Mouse (Mus musculus) midbrain, embryonic 13.5 days (tissue): ENCODE data around the gene Brd2. TPM values are rescaled to one million over a fixed set of nuclear protein-coding genes. Genes with fewer than 3 reads are reported as not detected.
"Not testable (repeated sequence)": the region's sequence is repeated elsewhere in the genome, so short reads cannot be mapped to it uniquely, and the experiment has no call there.

Experiments used
- ATAC-seq: fragments of 200-750 bp; cut with Nextera tagmentation; 2 replicates; pipeline ENCODE4 v1.8.0; 2017; ENCODE audit warnings: mild to moderate bottlenecking, moderate TSS enrichment, moderate library complexity
- H3K27ac ChIP-seq: fragments of 300-500 bp; sonication (generic); 2 replicates; pipeline ENCODE4 v1.5.1; 2015; ENCODE audit warnings: inconsistent platforms, mild to moderate bottlenecking, moderate library complexity
- H3K27me3 ChIP-seq: fragments of 300-500 bp; sonication (generic); 2 replicates; pipeline ENCODE4 v1.6.1; 2015; ENCODE audit warnings: mild to moderate bottlenecking, inconsistent platforms
- H3K36me3 ChIP-seq: fragments of 300-500 bp; sonication (generic); 2 replicates; pipeline ENCODE4 v1.6.1; 2015; ENCODE audit warnings: mild to moderate bottlenecking, inconsistent platforms
- H3K4me1 ChIP-seq: fragments of 300-500 bp; sonication (generic); replicated peaks from 2 replicates; pipeline ENCODE4 v1.6.1; 2015; ENCODE audit warnings: inconsistent platforms
- H3K4me2 ChIP-seq: fragments of 300-500 bp; sonication (generic); replicated peaks from 2 replicates; pipeline ENCODE4 v1.6.1; 2015; ENCODE audit warnings: moderate library complexity, mild to moderate bottlenecking, inconsistent platforms
- H3K4me3 ChIP-seq: fragments of 300-500 bp; sonication (generic); replicated peaks from 2 replicates; pipeline ENCODE4 v1.5.1; 2015; ENCODE audit warnings: mild to moderate bottlenecking, inconsistent platforms
- H3K9ac ChIP-seq: fragments of 300-500 bp; sonication (generic); replicated peaks from 2 replicates; pipeline ENCODE4 v1.6.1; 2015; ENCODE audit warnings: mild to moderate bottlenecking, inconsistent platforms
- H3K9me3 ChIP-seq: fragments of 300-500 bp; sonication (generic); 2 replicates; pipeline ENCODE4 v1.6.1; 2016; ENCODE audit warnings: mild to moderate bottlenecking, inconsistent platforms
- WGBS: fragments of 180-500 bp; shearing (Covaris S2); methylation state at CpG from one replicate; pipeline ENCODE4 v1.1.7; 2015; 5-methylcytosine and 5-hydroxymethylcytosine counted together
- polyA plus RNA-seq: library from polyadenylated mRNA; unstranded; fragments of >200 nt; fragmentation: Nextera tagmentation; extraction: Ambion mirVana; gene quantifications from 2 replicates; pipeline ENCODE4 v1.2.1, GENCODE M21; 2015

Gene Brd2
- polyA plus RNA-seq = 128 and 147 TPM in 2 replicates

DNA sequence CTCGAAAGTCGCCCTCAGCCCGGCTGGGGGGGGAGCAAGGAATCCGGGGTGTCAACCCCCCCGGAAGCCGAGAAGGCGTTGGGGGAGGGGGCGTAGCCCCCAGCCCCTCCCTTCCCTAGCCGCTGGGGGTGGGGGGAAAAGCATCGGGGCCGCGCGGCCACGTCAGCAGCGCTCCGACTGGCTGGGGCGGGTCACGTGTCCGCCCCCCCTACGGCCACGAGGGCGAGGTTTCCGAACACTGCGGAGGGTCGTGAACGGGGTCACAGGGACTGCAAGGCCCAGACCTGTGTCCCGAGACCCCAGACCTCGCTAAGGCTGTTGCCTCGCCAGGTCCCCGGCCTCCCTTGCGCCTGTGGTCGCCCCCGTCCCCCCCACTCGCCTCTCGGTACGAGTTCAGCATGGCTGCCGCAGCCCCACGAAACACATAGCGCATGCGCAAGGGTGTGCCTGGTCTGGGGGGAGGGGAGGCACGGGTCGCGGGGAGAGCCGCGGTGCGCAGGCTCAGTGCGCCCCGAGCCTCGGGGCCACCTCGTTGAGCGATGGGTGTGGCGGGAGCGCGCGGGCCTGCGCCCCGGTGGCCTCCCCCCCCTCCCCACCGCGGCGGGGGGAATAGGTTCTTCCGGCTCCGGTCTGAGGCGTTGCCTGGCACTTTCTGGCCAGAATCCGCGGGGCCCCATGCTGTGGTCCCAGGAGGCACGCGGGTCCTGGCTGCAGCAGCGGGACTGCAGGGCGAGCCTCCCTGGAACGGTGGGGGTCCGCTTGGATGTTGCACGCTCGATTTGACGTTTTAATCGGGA lies at the start of gene Brd2:
Gene Brd2, minus strand, starts transcription at position 447 of the 797 bp plus-strand sequence.
- H3K9me3 ChIP-seq = no peaks in the 10 kb centered on the region
- peak within 1 kb of the TSS; percentile 98 for H3K4me2 ChIP-seq
- ATAC-seq = peak; percentile 49
- H3K27ac ChIP-seq = peak within 1 kb of the TSS; percentile 100
- under 1% methylated on average over 56 of the region's 75 CpGs for WGBS
- H3K9ac ChIP-seq = peak within 1 kb of the TSS; percentile 99
- H3K4me3 ChIP-seq = peak within 1 kb of the TSS; percentile 100
- peaks cover 15% of the 10 kb centered on the region for H3K36me3 ChIP-seq
- H3K4me1 ChIP-seq = peaks cover 26% of the 10 kb centered on the region
- 0 out of 2 replicates have a peak, but pooled peaks cover 4% of the 10 kb centered on the region for H3K27me3 ChIP-seq

DNA sequence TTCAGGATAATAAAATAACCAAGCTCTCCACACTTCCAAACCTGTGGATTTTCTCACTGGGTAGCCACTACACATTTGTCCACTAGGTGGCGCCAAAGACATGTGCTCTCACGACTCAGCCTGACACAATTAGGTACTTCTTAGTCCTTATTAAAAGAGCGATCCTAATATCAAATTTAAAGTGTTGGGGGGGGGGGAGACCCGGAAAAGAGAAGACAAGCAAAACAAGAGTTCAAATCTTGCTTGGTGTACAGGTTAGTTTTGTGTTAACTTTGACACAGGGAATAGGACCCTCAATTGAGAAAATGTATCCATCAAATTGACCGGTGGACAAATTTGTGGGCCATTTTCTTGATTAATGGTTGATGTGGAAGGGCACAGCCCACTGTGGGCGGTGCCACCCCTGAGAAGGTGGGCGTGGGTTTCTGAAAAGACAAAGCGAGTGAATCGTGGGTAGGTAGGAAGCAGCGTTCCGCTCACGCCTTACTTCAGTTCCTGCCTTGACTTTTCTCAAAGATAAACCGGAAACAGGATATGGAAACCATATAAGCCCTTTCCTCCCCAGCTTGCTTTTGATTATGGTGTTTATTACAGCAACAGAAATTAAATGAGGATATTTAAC lies 48.6 kb upstream of the Brd2 start:
- Histone ChIP-seq H3K27me3 (0 out of 2 replicates have a peak, but pooled peaks cover 5% of the 10 kb centered on the region), H3K9ac (no peak overlapping the region), H3K4me1 (no peaks in the 10 kb centered on the region), H3K36me3 (no peaks in the 10 kb centered on the region), H3K4me3 (no peak overlapping the region), H3K4me2 (no peak overlapping the region), H3K27ac (no peak overlapping the region), H3K9me3 (peaks cover 7% of the 10 kb centered on the region; the same call in 1 of the 2 replicates)
- WGBS = 47% methylated on average over 13 of the region's 13 CpGs
- ATAC-seq = no peak

DNA sequence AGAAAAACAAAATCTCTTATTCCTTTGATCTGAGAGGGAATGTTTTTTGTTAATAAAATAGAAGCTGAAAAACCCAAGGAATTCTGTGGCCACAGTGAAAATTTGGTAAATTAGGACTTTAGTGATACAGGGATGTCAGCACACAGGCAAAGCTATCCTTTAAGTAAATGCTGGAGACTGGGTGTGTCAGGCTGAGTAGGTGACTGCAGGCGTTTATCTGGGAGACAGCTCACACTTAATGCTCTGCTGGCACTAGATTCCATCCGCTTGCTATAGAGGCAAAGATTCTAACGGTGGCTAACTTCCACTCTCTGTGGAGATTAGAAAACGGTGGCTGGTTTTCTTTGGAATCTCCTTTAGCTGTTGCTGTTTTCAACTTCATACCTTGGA lies 48.0 kb upstream of the Brd2 start:
- no peaks in the 10 kb centered on the region for H3K36me3 ChIP-seq
- H3K27me3 ChIP-seq = 0 out of 2 replicates have a peak, but pooled peaks cover 5% of the 10 kb centered on the region
- WGBS = 22% methylated on average over 4 of the region's 4 CpGs
- H3K9me3 ChIP-seq = peaks cover 7% of the 10 kb centered on the region; the same call in 1 of the 2 replicates
- no peaks in the 10 kb centered on the region for H3K4me1 ChIP-seq
- no peak overlapping the region for H3K4me2 ChIP-seq
- H3K4me3 ChIP-seq = no peak overlapping the region
- H3K9ac ChIP-seq = no peak overlapping the region
- no peak for ATAC-seq
- H3K27ac ChIP-seq = no peak overlapping the region

DNA sequence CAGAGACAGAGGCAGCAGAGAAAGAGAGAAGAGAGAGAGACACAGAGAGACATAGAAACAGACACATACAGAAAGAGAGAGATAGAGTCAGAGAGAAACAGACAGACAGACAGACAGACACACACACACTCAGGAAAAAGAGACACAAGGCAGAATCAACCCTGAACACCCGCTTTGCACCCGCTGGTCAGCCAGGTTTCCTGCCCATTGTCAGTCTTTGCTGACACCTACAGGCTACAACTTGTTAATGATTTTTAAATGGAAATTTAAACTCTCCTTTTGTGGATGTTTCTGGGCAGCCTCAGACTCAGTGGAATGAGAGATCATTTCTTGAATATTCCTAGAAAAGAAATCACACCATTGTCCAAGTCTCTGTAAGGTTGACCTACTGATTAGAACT lies 46.8 kb upstream of the Brd2 start:
- Histone ChIP-seq H3K9me3 (peaks cover 7% of the 10 kb centered on the region; the same call in 1 of the 2 replicates), H3K4me1 (no peaks in the 10 kb centered on the region), H3K4me3 (no peak overlapping the region), H3K27ac (no peak overlapping the region), H3K27me3 (0 out of 2 replicates have a peak, but pooled peaks cover 5% of the 10 kb centered on the region), H3K36me3 (no peaks in the 10 kb centered on the region), H3K4me2 (no peak overlapping the region), H3K9ac (no peak overlapping the region)
- no peak for ATAC-seq
- WGBS = 2% methylated on average over 2 of the region's 2 CpGs

DNA sequence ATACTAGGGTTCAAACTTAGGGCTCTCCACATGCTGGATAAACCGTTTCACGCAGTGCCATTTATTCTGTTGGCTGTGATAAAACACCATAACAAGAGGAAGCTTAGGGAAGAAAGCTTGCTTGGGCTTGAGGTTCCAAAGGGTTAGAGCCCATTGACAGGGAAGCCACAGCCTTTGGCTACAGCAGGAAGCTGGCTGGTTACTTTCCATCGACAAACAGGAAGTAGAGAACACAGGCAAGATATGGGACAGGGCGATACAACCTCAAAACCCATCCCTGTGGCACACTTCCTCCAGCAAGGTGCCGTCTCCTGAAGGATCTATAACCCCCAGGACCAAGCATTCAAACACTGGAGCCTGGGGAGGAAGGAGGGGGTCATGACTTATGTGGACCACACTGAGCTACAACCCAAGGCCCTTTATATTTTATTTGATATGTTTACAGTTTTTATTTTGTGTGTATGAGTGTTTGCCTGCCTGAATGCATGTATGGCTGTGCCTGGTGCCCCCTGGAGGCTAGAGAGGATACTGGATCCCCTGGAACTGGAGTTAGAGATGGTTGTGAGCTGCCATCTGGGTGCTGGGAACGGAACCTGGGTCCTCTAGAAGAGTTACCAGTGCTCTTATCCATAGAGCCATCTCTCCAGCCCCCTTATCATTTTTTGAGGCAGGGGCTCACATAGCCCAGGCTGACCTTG lies 42.7 kb upstream of the Brd2 start:
- Histone ChIP-seq H3K4me3 (no peak overlapping the region), H3K4me2 (no peak overlapping the region), H3K9ac (no peak overlapping the region), H3K36me3 (no peaks in the 10 kb centered on the region), H3K27ac (no peak overlapping the region), H3K4me1 (no peaks in the 10 kb centered on the region), H3K27me3 (0 out of 2 replicates have a peak, but pooled peaks cover 5% of the 10 kb centered on the region), H3K9me3 (no peaks in the 10 kb centered on the region)
- 87% methylated on average over 6 of the region's 6 CpGs for WGBS
- ATAC-seq = no peak

DNA sequence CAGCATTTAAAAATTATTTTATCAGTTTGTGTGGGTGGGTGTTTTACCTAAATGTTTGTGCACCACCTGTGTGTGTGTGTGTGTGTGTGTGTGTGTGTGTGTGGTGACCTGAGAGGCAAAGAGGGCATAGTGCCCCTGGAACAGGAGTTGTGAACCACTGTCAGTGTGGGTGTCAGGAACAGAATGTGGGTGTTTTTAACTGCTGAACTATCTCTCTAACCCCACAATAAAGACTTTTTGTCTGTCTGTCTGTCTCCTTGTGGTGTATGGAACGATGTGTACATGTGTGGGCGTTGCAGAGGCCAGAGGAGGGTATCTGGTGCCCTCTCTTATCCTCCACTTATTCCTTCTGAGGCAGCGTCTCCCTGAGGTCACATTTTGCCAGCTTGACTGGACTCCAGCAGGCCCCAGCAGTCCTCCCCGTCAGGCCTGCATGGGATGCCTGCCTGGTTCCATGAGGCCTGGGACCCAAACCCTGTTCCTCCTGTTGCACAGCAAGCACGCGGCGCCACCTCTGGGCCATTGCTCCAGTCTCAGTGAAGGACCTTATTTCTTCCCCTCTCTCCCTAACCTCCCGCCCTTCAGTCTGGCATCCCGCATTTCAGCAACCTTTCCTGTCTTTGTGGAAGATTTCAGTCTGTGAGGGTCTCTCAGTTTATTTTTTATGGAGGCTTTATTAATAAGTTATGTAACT lies 41.9 kb upstream of the Brd2 start:
- WGBS = 42% methylated on average over 9 of the region's 9 CpGs
- no peak overlapping the region for H3K4me2 ChIP-seq

DNA sequence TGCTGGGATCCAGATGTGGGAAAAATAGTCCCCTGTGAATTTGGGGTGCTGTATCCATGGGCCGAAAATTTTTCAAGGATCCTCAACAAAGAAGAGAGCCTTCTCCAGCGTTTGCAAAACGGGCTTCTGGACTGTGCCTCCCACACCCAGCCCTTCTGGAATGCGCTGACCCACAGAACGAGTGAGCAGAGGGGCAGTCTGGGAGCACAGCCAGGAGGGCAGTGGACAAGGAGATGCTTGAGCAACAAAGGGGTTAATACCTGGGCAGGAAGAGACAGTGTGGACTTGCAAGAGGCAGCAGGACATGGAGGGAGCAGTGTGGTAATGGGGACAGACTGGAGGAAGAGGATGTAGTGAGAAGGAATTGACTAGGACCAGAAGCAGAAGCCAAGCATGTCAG lies 33.1 kb upstream of the Brd2 start:
- no peak overlapping the region for H3K9ac ChIP-seq
- no peaks in the 10 kb centered on the region for H3K9me3 ChIP-seq
- H3K4me3 ChIP-seq = no peak overlapping the region
- H3K27ac ChIP-seq = no peak overlapping the region
- H3K36me3 ChIP-seq = no peaks in the 10 kb centered on the region
- WGBS = 59% methylated on average over 5 of the region's 5 CpGs
- ATAC-seq = no peak
- no peaks in the 10 kb centered on the region for H3K27me3 ChIP-seq
- H3K4me1 ChIP-seq = no peaks in the 10 kb centered on the region
- H3K4me2 ChIP-seq = no peak overlapping the region

More for the DNA sequence above, 41.9 kb upstream of the Brd2 start:
- Histone ChIP-seq H3K4me3 (no peak overlapping the region), H3K9me3 (no peaks in the 10 kb centered on the region), H3K9ac (no peak overlapping the region), H3K27me3 (0 out of 2 replicates have a peak, but pooled peaks cover 5% of the 10 kb centered on the region), H3K4me1 (no peaks in the 10 kb centered on the region), H3K36me3 (no peaks in the 10 kb centered on the region), H3K27ac (no peak overlapping the region)
- ATAC-seq = no peak

DNA sequence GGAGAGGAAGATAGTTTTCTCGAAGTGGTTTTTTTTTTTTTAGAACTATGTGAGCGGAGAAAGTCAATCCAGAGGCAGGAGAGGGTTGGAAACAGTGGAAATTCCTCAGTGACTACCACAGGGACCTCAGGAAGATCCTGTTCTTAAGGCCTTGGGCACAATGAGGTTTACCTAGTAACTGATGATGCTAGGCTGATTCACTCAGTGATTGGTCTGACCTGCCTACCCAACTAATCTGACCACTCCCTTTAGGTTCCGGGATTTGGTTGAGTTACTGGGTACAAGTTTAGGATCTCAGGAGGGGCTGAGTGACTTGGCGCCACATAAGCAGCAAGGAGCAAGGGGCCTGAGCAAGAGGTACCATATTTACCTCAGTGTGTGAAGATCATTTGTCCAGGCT lies 30.5 kb upstream of the Brd2 start, which contains the start of gene H2-DMb1:
Gene H2-DMb1, plus strand, starts transcription at position 150 of the 400 bp plus-strand sequence.
- ATAC-seq = no peak
- 64% methylated on average over 4 of the region's 4 CpGs for WGBS
- H3K4me3 ChIP-seq = no peak within 1 kb of the TSS
- no peaks in the 10 kb centered on the region for H3K36me3 ChIP-seq
- H3K9ac ChIP-seq = no peak within 1 kb of the TSS
- no peaks in the 10 kb centered on the region for H3K4me1 ChIP-seq
- H3K27ac ChIP-seq = no peak within 1 kb of the TSS
- no peak within 1 kb of the TSS for H3K4me2 ChIP-seq
- H3K9me3 ChIP-seq = no peaks in the 10 kb centered on the region
- H3K27me3 ChIP-seq = no peaks in the 10 kb centered on the region

DNA sequence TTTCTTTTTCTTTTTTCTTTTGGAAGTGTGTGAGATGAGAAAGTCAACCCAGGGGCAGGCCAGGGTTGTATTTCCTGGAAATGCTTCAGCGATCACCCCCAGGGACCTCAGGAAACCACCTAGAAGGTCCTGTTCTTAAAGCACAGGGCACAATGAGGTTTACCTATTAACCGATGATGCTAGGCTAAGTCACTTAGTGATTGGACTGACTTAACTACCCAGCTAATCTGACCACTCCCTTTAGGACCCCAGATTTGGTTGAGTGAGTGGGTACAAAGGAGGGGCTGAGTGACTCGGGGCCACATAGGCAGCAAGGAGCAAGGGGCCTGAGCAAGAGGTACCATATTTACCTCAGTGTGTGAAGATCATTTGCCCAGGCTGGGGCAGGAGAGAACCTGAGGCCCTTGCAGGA lies 22.5 kb upstream of the Brd2 start:
- Histone ChIP-seq H3K36me3 (no peaks in the 10 kb centered on the region), H3K4me2 (no peak overlapping the region), H3K4me3 (no peak overlapping the region), H3K4me1 (peaks cover 6% of the 10 kb centered on the region), H3K27me3 (peaks cover 20% of the 10 kb centered on the region), H3K9me3 (no peaks in the 10 kb centered on the region), H3K27ac (no peak overlapping the region), H3K9ac (no peak overlapping the region)
- WGBS = 67% methylated on average over 3 of the region's 3 CpGs
- ATAC-seq = no peak

DNA sequence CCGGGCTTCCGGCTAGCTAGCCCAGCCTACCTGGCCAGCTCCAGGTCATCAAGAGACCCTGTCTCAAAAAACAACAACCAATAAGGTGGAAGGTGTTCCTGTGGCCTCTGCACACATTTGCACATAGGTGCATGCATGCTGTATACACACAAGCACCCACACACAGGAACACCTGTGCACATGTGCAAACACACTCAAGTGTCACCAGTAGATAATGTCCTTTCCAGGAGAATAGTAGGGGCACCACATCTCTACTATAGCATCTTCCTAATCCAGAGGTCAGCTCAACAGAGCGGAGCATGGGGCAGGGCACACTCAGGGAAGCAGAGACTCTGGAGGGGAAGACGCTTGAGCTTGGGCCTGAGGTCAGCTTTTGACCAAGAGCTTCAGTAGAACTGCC lies 21.8 kb upstream of the Brd2 start:
- not testable (repeated sequence) for H3K27ac ChIP-seq, H3K4me3 ChIP-seq, H3K4me2 ChIP-seq, H3K9ac ChIP-seq, H3K9me3 ChIP-seq, ATAC-seq, H3K36me3 ChIP-seq
- Histone ChIP-seq H3K4me1 (peaks cover 13% of the 10 kb centered on the region), H3K27me3 (peaks cover 28% of the 10 kb centered on the region)
- WGBS = 90% methylated on average over 4 of the region's 4 CpGs

DNA sequence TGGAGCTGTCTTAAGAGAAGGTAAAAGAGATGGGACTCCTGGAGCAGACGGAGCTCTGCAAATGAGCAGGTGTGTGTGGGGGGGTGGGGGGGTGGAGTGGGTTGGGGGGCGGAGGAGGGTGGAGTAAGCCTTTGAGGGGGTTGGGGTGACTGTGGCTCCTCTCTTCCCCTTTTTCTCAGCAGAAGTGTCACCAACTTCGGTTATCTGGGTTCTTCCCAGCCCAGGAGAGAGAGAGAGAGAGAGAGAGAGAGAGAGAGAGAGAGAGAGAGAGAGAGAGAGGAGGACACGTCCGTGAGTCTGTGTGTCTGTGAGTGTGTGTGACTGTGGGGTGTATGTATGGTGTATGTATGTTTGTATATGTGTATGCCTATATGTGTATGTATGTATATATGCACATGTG lies 21.0 kb upstream of the Brd2 start:
- Histone ChIP-seq H3K27ac (no peak overlapping the region), H3K9ac (no peak overlapping the region), H3K27me3 (peaks cover 35% of the 10 kb centered on the region), H3K4me2 (no peak overlapping the region), H3K4me1 (peaks cover 18% of the 10 kb centered on the region), H3K4me3 (no peak overlapping the region), H3K36me3 (no peaks in the 10 kb centered on the region), H3K9me3 (no peaks in the 10 kb centered on the region)
- ATAC-seq = no peak
- WGBS = 78% methylated on average over 5 of the region's 5 CpGs
